Mouse (Mus musculus): ENCODE measurements around the gene Lcn6.
"Not testable (repeated sequence)": the region's sequence is repeated elsewhere in the genome, so short reads cannot be mapped to it uniquely, and the experiment has no call there.

Lcn6 gene

GRCm38 (mm10) chr2:25706643-25707481, 30.3 kb downstream of the Lcn6 start, which contains the start of gene Bmyc:
Gene Bmyc, plus strand, starts transcription at chr2:25706739.
- DNase-seq = peak; percentile 87

GRCm38 (mm10) chr2:25708121-25708520, 31.5 kb downstream of the Lcn6 start:
- DNase-seq = peak; percentile 45

- DNase-seq = not testable (repeated sequence)
Measured at GRCm38 (mm10) chr2:25709056-25709455, 32.5 kb downstream of the Lcn6 start.

- not testable (repeated sequence) for DNase-seq
Measured at GRCm38 (mm10) chr2:25709791-25710190, 33.2 kb downstream of the Lcn6 start.

GRCm38 (mm10) chr2:25711641-25712040, 35.1 kb downstream of the Lcn6 start:
- DNase-seq = not testable (repeated sequence)

- no peak for DNase-seq
Measured at GRCm38 (mm10) chr2:25717222-25717621, 40.6 kb downstream of the Lcn6 start.
